Mouse (Mus musculus): ENCODE data around the gene Pnma5. TPM values are rescaled to one million over a fixed set of nuclear protein-coding genes. Genes with fewer than 3 reads are reported as not detected.

Gene Pnma5
- polyA plus RNA-seq, 1 experiment: not detected

DNA sequence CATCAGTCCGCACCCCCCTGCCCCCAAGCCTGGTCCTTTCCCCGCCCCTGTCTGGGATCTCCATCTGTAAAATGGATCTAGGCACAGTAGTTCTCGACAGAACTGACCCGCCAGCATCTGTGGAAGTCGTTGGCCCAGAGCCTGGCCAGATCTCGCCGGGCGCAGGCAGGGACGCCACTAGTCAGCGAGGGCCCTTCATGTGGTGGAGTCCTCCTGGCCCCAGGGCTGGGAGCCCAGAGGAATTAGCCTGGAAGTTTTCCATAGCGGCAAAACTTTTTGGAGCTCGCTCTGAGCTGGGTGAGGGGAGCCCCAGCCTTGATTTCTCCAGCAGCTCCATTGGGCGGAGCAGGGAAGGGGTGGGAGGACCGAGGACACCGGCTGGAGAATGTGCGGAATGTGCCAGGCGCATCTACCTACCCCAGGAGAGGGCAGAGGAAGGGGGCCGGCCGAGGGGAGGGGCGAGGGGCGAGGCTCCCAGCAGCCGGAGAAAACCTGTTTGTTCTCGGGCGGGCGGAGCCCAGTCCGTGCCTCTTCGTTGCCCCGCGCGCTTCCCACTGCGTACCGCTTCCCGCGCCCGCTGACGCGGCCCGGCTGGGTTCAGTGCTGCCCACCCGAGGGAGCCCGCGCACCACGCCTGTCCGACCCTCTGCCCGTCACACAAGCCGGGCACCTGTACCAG, 49.9 kb downstream of the Pnma5 start, which contains the start of gene Zfp185:
TSS of gene Zfp185 (plus strand) at position 499 of the 679 bp plus-strand sequence.
- Histone ChIP-seq H3K4me3 (ENCODE audit: insufficient read depth, low read length) (peak within 1 kb of the TSS; percentile 33), H3K27ac (ENCODE audit: insufficient read depth, low read length) (no peak within 1 kb of the TSS), H3K4me1 (ENCODE audit: control insufficient read depth, insufficient read depth, low read length) (no peaks in the 10 kb centered on the region)
- no peak for TF ChIP-seq POLR2A (IDR thresholded peaks at IDR 0.05; ENCODE audit: low read depth, low read length)
- no peak for TF ChIP-seq CTCF (IDR thresholded peaks at IDR 0.05; ENCODE audit: borderline replicate concordance, insufficient read depth, low read length)

DNA sequence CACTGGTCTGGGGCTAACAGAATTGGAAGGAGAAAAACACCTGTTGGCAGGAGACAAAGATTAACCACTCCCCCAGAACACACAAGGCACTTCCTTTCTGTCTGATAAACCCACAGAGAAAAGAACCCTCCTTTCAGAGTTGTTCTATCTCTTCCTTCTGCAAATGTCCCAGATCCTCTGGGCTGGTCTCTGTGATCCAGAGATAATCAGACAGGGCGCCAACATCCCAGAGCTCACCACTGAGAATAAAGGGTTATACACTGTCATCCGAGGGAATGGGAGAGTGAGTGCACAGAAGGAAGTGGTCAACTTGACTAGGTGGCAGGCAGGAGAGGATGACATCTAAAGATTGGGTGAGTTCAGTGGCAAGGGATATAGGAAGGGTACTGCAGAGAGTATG, 51.3 kb downstream of the Pnma5 start:
- no peak overlapping the region for H3K4me3 ChIP-seq (ENCODE audit: insufficient read depth, low read length)
- no peak overlapping the region for H3K27ac ChIP-seq (ENCODE audit: insufficient read depth, low read length)
- no peaks in the 10 kb centered on the region for H3K4me1 ChIP-seq (ENCODE audit: control insufficient read depth, insufficient read depth, low read length)
- no peak for TF ChIP-seq POLR2A (IDR thresholded peaks at IDR 0.05; ENCODE audit: low read depth, low read length)
- TF ChIP-seq CTCF (IDR thresholded peaks at IDR 0.05; ENCODE audit: borderline replicate concordance, insufficient read depth, low read length): no peak

Other genes with a start within 250 kb of the Pnma5 start
- not detected in 2 replicates for gene Gabrq, start 211.9 kb downstream of the Pnma5 start, polyA plus RNA-seq (2011; ENCODE audit: insufficient read length, low read depth, missing spikeins)
- gene Cetn2, start 118.7 kb downstream of the Pnma5 start, polyA plus RNA-seq (2011; ENCODE audit: insufficient read length, low read depth, missing spikeins): 30.5 and 32.0 TPM in 2 replicates
- 36.8 and 43.6 TPM in 2 replicates for gene Nsdhl, start 118.5 kb downstream of the Pnma5 start, polyA plus RNA-seq (2011; ENCODE audit: insufficient read length, low read depth, missing spikeins)
- gene Zfp185, start 49.8 kb downstream of the Pnma5 start, polyA plus RNA-seq (2011; ENCODE audit: insufficient read length, low read depth, missing spikeins): 0.78 and 2.7 TPM in 2 replicates
- gene Pnma3, start 27.7 kb upstream of the Pnma5 start, polyA plus RNA-seq (2011; ENCODE audit: insufficient read length, low read depth, missing spikeins): not detected in 2 replicates
- gene Xlr4a, start 45.4 kb upstream of the Pnma5 start, polyA plus RNA-seq (2011; ENCODE audit: insufficient read length, low read depth, missing spikeins): not detected in 2 replicates
- 0.67 TPM in 1 of 2 replicates, not detected in the other for gene Xlr3a, start 60.0 kb upstream of the Pnma5 start, polyA plus RNA-seq (2011; ENCODE audit: insufficient read length, low read depth, missing spikeins)
- not detected in 2 replicates for gene Gm14685, start 79.9 kb upstream of the Pnma5 start, polyA plus RNA-seq (2011; ENCODE audit: insufficient read length, low read depth, missing spikeins)
- not detected in 2 replicates for gene Xlr5b, start 111.7 kb upstream of the Pnma5 start, polyA plus RNA-seq (2011; ENCODE audit: insufficient read length, low read depth, missing spikeins)
- not detected in 2 replicates for gene DXBay18, start 112.3 kb upstream of the Pnma5 start, polyA plus RNA-seq (2011; ENCODE audit: insufficient read length, low read depth, missing spikeins)
- gene Spin2d, start 139.9 kb upstream of the Pnma5 start, polyA plus RNA-seq (2011; ENCODE audit: insufficient read length, low read depth, missing spikeins): not detected in 2 replicates
- 2.5 and 2.9 TPM in 2 replicates for gene Xlr3b, start 155.1 kb upstream of the Pnma5 start, polyA plus RNA-seq (2011; ENCODE audit: insufficient read length, low read depth, missing spikeins)
- not detected in 2 replicates for gene Xlr4b, start 177.2 kb upstream of the Pnma5 start, polyA plus RNA-seq (2011; ENCODE audit: insufficient read length, low read depth, missing spikeins)
- 2.8 and 4.0 TPM in 2 replicates for gene F8a, start 191.2 kb upstream of the Pnma5 start, polyA plus RNA-seq (2011; ENCODE audit: insufficient read length, low read depth, missing spikeins)
- gene Xlr4c, start 206.0 kb upstream of the Pnma5 start, polyA plus RNA-seq (2011; ENCODE audit: insufficient read length, low read depth, missing spikeins): not detected in 2 replicates
- gene Xlr3c, start 228.3 kb upstream of the Pnma5 start, polyA plus RNA-seq (2011; ENCODE audit: insufficient read length, low read depth, missing spikeins): not detected in 2 replicates

Measured in embryonic fibroblast, embryonic 13.5 days (primary cell).